Mouse (Mus musculus) central nervous system, embryonic 11.5 days (tissue): ENCODE measurements around the gene Tmem231. TPM values are rescaled to one million over a fixed set of nuclear protein-coding genes. Genes with fewer than 3 reads are reported as not detected.

Experiments used
- polyA plus RNA-seq: library from polyadenylated mRNA; depleted of rRNA; stranded (reverse); fragments of >200 nt; gene quantifications from 2 replicates; pipeline ENCODE4 v1.2.3, GENCODE M21; 2012; rRNA removed

Gene Tmem231
- 11.2 and 13.9 TPM in 2 replicates for polyA plus RNA-seq

DNA sequence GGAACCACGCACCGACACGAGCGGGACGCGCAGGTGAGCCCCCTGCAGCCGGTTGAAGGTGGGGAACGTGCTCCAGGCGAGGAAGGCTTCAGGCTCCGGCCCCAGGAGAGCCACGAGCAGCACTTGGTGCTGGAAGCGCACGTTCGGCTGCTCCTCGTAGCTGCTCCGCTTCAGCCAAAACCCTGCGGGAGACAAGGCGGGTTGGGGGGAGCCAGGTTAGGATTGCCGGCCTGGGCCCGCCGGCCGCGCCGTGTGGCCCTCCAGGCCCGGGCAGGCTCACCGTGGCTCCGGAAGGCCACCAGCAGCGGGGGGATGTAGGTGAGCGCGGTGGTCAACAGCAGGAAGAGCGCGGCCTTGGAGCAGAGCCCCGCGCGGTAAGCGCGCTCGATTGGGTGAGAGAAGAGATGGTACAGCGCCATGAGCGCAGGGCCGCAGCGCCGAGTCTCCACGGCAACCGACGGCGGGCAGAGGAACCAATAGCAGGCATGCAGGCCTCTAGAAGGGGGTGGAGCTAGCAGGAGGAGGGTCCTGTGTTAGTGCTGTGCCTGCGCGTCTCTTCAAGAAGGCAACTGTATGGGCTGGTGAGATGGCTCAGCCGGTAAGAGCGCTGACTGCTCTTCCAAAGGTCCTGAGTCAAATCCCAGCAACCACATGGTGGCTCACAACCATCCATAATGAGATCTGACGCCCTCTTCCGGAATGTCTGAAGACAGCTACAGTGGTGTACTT is at the start of gene Tmem231:
Tmem231 (minus strand) TSS at position 534 of the 729 bp plus-strand sequence.

DNA sequence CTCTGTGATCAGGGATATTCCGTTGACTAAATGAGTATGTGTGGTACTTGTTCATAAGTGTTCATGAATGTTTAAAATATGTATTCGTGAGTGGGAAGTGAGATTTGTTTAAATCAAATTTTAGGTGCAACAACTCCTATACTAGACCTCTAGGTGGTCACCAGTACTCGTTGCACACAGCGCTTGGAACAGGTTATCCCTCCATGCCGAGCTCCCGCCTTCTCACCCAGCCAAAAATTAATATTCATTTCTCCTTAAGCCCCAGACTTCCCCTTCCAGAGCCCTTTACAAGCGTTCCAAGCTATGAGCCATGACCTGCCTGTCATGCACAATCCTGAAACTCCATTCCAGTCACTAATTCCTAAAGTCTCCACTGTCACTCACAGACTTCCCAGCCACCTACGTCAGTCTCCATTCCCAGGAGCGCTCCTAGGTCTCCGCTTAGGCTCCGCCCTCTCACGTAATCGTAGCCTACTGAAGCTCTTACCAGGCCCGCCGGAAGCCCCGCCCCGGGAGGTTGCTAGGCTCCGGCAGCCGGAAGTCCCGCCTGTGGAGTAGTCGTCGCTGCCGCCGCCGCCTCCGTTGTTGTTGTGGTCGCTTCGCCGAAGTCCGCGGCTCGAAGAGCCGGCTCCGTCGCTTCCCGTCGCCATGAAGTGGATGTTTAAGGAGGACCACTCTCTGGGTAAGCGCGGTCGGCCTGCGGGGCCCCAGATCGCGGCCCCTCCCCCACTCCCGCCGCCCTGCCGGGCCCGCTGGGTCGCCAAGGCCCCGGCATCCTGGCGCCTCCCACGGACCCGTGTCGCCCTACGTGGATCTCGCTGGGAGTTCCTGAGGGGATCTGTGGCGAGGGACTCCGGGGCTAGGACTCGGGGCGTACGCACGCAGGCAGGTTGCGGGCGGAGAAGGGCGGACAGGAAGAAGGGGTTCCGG is 6.8 kb upstream of the Tmem231 start, which contains the start of gene Gabarapl2:
Gabarapl2 (plus strand) TSS at position 533 of the 930 bp plus-strand sequence.

DNA sequence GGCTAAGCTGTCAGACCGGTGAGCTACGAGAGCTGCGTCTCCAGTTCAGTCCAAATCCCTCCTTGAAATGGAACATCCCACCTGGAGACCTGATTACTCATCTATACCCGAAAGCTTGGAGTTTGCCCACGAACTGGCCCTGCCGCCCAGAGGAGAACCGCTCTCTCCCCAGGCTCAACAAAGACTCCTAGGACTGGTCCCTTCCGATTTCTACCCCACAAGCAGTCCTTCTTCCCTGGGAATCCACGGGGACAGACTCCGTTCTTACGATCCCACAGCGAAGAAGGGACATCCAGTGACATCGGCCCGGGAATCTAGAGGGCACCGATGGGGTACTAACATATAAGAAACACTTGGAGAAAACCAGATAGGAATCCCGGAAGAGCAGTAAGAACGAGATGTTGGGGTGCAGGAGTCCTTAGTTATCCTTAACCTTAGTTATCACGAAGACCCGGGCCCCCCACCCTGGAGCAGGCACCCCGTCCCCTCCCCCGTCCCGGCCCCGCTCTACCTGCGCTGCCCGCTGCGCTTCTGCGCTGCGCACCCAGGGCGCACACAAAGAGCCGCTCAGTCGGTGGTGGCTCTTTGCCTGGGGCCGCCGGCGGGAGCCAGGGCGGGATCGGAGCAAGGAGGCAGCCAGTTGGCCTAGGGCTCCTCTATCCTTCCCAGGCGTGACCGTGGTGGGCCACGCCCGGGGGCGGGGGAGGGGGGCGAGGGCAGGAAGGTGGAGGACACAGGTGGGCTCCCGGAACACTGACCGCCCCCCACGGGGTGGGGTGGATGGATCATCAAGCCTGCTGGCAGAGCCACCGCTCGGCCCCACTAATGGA is 23.8 kb downstream of the Tmem231 start, which contains the start of gene Chst5:
Chst5 (minus strand) TSS at position 827 of the 830 bp plus-strand sequence.

DNA sequence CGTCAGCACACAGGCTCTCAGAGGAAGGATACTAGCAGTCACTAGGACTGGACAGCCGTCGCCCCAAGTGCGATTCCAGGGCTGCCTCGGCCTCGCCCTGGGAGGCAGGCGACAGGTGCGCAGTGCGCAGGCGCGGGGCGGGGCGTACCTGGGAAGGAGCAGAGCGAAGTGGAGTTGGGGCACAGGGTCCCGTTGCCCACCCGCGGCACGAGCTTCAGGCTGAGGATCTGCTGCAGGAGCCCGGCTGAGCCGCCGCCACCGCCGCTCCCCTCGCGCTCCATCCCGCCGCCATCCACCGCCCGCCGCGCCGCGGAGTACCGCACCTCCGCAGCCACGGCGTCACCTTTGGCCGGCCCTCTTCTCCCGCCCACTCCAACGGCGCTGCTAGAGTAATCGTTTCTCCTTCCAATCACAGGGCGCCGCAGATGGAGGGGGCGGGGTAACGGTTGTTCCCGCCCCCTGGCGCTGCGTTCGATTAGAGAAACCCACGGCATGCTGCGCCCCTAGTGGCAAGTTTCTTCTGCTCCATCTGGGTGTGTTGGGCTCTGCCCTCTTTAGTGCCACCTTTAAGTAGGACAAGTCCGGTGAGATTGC is 57.2 kb downstream of the Tmem231 start, which contains the start of gene Tmem170:
Tmem170 (minus strand) TSS at position 396 of the 594 bp plus-strand sequence.

Other genes starting within 250 kb of the Tmem231 start
- 0.21 and 0.40 TPM in 2 replicates for gene Ctrb1, start 242.9 kb downstream of the Tmem231 start, polyA plus RNA-seq
- 53.9 and 63.9 TPM in 2 replicates for gene Bcar1, start 190.1 kb downstream of the Tmem231 start, polyA plus RNA-seq
- 157 and 309 TPM in 2 replicates for gene Cfdp1, start 79.6 kb downstream of the Tmem231 start, polyA plus RNA-seq
- gene Tmem170, start 57.1 kb downstream of the Tmem231 start, polyA plus RNA-seq, result 4.7 and 6.6 TPM in 2 replicates
- gene Chst5, start 23.4 kb downstream of the Tmem231 start, polyA plus RNA-seq, result 0.89 and 2.1 TPM in 2 replicates
- gene Gabarapl2, start 6.8 kb upstream of the Tmem231 start, polyA plus RNA-seq, result 91.3 and 134 TPM in 2 replicates
- gene Adat1, start 58.4 kb upstream of the Tmem231 start, polyA plus RNA-seq, result 13.8 and 14.9 TPM in 2 replicates
- gene Kars, start 77.4 kb upstream of the Tmem231 start, polyA plus RNA-seq, result 138 and 156 TPM in 2 replicates
- gene Terf2ip, start 77.5 kb upstream of the Tmem231 start, polyA plus RNA-seq, result 21.1 and 24.5 TPM in 2 replicates
- gene Gm6793, start 81.2 kb upstream of the Tmem231 start, polyA plus RNA-seq, result 0.52 and 0.57 TPM in 2 replicates